Mouse (Mus musculus): ENCODE data around the gene S1pr4.

DNA sequence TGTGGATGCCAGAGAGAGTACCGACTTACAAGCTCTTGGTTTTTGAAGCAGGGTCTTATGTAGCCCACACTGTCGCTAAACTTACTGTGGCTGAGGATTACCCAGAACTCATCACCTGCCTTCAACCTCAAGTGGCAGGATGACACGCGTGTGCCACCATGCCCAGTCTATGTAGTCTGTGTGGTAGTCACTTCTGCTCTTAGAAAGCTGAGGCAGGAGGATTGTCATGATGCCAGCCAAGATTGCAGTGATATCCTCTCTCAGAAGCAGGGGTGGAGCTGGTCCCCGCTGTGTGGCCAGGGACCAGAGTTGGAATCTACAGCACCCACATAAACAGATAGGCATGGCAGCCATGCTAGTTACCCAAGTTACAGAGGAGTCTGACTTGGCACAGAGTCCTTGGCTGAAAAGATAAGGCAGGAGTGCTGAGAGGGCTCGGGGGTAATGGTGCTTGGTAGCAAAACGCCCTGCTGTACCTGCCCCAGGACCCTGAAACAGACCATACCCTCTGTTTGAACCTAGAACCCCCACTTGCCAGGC, 14.4 kb downstream of the S1pr4 start:
- TF ChIP-seq CTCF (conservative IDR thresholded peaks at IDR 0.05; ENCODE audit: insufficient read depth, insufficient read length, low read depth, low read length) (no peak), POLR2A (IDR thresholded peaks at IDR 0.05; ENCODE audit: low read depth, low read length) (no peak)

All from kidney, adult 2 months (tissue).